Mouse (Mus musculus): ENCODE data around the gene Alpi.

Alpi gene

DNA sequence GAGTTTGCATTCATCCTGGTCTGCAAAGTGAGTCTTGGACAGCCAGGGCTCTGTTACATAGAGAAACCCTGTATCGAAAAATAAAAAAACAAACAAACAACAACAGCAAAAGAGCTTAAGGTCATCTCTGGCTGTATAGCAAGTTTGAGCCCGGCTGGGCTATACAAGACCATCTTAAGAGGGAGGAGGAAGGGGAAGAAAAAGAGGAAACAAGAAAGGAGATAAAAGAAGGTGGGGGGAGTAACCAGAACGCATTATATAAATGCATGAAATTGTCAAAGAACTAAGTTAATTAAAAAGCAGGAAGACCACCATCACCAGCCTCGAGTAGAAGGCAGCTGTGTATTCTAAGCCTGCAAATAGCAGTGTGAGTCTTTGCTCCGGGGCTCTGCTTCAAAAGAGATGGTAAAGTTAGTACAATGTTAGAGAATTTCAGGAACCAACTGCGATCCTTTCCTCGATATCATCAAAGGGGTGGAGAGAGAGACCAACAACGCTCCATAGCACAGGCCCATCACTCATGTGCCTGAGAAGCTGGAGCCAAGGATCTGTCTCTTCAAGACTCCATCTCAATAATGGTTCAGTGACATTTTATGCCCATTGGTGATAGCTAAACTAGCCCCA is 42.3 kb downstream of the Alpi start:
- DNase-seq = no peak

DNA sequence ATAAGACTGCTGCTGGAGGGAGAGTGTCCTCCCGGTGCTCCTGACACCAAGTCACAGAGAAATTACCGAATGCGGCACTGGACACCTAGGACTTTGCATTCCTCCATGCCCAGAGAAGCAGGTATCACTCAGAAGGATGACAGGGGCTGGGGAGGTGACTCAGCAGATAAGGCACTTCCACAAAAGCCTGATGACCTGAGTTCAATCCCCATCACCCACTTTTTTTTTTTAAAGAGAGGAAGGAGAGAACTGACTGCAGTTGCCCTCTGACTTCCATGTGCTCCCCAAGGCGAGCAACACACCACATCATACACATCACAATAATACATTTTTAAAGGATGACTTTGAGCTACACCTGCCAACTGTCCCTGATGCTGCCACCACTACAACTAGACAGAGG is 44.3 kb downstream of the Alpi start:
- no peak for DNase-seq

DNA sequence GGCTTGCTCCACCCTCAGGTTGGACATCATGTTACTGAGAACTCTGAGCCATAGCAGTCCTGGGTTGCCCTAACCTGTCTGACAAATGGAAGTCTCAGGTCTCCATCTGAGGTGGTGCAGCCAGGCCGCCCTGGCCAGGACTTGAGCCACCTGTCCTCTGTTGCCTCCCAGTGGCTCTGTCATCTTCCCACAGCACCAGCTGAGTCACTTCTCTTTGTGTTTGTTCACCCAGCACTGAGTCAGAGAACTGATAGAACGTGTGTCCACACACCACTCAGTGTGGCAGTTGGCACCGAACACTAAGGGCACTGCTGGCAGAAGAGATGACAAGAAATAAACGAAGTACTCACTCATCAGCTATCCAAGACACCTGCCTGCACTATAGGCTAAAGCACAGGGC is 50.0 kb downstream of the Alpi start:
- DNase-seq = no peak

DNA sequence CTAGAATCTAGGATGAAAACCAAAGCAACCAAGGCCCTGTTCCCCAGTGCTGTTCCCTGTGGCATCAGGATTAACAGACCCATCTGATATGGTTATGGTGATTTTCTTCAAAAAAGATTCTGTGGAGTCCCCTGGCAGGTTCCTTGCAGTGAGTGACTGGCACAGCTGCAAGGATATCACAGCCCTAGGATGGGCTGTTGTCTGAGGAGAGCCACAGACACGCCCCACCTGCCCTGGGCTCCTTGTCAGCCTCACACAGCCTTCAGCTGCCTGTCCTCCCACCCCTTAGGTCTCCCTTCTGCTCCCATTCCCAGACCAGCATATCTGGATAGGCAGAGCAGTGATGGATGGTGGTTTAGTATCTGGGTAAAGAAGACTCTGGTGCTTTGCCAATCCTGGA is 50.7 kb downstream of the Alpi start:
- DNase-seq = no peak

DNA sequence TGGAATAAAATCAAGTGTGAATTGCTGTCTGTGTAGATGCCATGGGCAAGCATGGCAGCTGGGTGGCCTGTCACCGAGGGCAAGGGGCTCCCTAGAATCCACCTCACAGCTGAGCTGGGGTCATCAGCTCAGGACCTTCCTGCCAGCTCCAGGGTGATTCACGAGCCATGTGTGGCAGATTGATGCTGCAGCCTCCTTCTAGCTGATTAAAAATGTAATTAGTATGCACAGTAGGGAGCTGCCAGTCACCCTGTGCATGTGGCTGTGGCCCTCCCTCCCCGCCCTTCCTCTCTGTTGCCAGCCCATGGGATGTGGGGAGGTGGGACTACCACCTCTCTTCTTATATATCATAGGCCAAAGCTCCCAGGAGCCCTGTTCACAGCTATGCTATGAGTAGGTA is 51.3 kb downstream of the Alpi start:
- DNase-seq = no peak

All from cerebellum, postnatal 36 days (tissue).